Comparison of ENCODE assay signal across 8 mouse cellular contexts in genomic region chr14:25786959-25787358, GRCm38 (mm10). TPM values are rescaled to one million over a fixed set of nuclear protein-coding genes. Genes with fewer than 3 reads are reported as not detected.
A peak's percentile ranks its signal among the peaks of the same experiment; 100 is the strongest.
DNase-seq lines count a peak whose midpoint lies in the region.

No protein-coding gene starts in this region.

- peak; percentile 19 for DNase-seq in adrenal gland, adult 2 months
- no peak for DNase-seq in adrenal gland, adult 18-20 months (ENCODE audit: low spot score in 2 of 2)
- DNase-seq in fibroblast of lung, adult 2 months (ENCODE audit: low read depth) = peak; percentile 65
- DNase-seq in kidney, adult 11 months = peak; percentile 38
- peak; percentile 66 for DNase-seq in lung, postnatal 36 days
- no peak for DNase-seq in frontal cortex, adult 2 months (ENCODE audit: extremely low spot score in 1 of 2, low spot score in 1 of 2)
- no peak for DNase-seq in layer of hippocampus, postnatal 36 days
- no peak for DNase-seq in retina, embryonic 14.5 days (ENCODE audit: low spot score)

RNA-seq across cellular contexts. Expression of gene Zcchc24, which starts 18.1 kb away (rescaled TPM):
- 10 to 100 TPM; 19.5 to 32.6 TPM for total RNA-seq in adrenal gland, adult 2 months (2021)
- polyA plus RNA-seq in adrenal gland, adult 2 months (2012; rRNA removed) = 19.5 and 20.6 TPM in 2 replicates
- total RNA-seq in adrenal gland, adult 18-20 months (2021) = 10 to 100 TPM; 18.4 to 30.0 TPM
- polyA plus RNA-seq in frontal cortex, adult 2 months (2012; rRNA removed) = 46.0 and 46.3 TPM in 2 replicates
- 10 to 100 TPM; 53.5 to 60.2 TPM for total RNA-seq in layer of hippocampus, postnatal 36 days (2021)

RNA-seq across cellular contexts. Expression of gene Anxa11, which starts 55.0 kb away (rescaled TPM):
- total RNA-seq in adrenal gland, adult 2 months (2021) = 10 to 100 TPM; 59.3 to 75.7 TPM
- polyA plus RNA-seq in adrenal gland, adult 2 months (2012; rRNA removed) = 96.9 and 103 TPM in 2 replicates
- total RNA-seq in adrenal gland, adult 18-20 months (2021) = 10 to 100 TPM; 57.3 to 95.1 TPM
- polyA plus RNA-seq in frontal cortex, adult 2 months (2012; rRNA removed) = 21.5 and 22.8 TPM in 2 replicates
- 10 to 100 TPM; 70.0 to 81.0 TPM for total RNA-seq in layer of hippocampus, postnatal 36 days (2021)

Comparison
In these comparisons a context has a peak if more than half of its experiments do, and no peak if none do; other contexts are left out.
1. DNase-seq: peak in adrenal gland, adult 2 months (single experiment), fibroblast of lung, adult 2 months (single experiment), kidney, adult 11 months (single experiment) and lung, postnatal 36 days (single experiment); none in adrenal gland, adult 18-20 months (0 of 2), frontal cortex, adult 2 months (0 of 2), layer of hippocampus, postnatal 36 days (0 of 2) and retina, embryonic 14.5 days (single experiment).